Mouse (Mus musculus) testis, postnatal 10 days (tissue): ENCODE results near the gene Dhcr24.

Source experiments
- DNase-seq: peaks from one replicate; pipeline ENCODE4 v3.0.0; 2021; ENCODE audit warnings: low spot score

Dhcr24 gene

GRCm38 (mm10) chr4:106560213-106560845 is 509 bp upstream of the Dhcr24 start:
- no peak for DNase-seq

DNA sequence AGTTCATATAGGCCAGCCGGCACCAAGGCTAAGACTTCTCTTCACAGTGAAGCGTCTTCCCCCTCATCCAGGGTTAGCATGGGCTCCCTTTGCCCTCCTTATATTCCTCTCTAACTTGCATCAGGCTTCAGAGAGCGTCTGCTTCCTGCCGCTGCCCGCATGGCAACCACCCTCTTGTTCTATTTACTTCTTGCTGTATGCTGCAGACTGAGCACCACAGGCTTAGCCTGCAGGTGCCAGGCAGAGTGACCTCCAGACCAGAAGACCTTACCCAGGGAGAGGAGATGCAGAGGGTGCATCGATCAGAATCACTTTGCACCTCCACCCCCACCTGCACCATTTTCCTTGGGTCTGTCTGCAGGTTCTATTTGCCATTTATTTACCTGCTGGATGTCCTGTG is 1.2 kb downstream of the Dhcr24 start:
- no peak for DNase-seq

- DNase-seq, result no peak
Measured at GRCm38 (mm10) chr4:106562837-106563790, 2.3 kb downstream of the Dhcr24 start.

GRCm38 (mm10) chr4:106564161-106564560 is 3.3 kb downstream of the Dhcr24 start:
- no peak for DNase-seq

GRCm38 (mm10) chr4:106569680-106570079 is 8.8 kb downstream of the Dhcr24 start:
- DNase-seq, result no peak

- DNase-seq, result no peak
Measured at GRCm38 (mm10) chr4:106571081-106571724, 10.4 kb downstream of the Dhcr24 start.

DNA sequence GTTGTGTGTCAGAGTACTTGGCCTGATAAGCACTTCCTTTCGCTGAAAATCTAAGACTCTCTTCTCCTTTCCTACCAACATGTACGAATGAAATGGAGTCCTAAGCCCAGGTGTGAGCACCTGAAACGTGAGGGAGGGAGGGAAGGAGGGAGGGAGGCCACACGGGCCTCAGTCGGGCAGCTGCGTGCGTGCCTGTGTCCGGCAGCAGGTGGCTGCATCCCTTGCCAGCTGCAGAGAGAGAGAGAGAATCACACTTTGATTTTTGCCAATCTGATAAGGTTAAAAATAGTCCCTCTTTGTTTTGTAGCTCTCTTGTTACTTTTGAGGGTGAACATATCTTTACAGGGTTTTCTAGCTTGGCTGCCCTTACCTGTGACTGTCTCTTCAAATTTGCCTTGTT is 14.2 kb downstream of the Dhcr24 start:
- no peak for DNase-seq

DNA sequence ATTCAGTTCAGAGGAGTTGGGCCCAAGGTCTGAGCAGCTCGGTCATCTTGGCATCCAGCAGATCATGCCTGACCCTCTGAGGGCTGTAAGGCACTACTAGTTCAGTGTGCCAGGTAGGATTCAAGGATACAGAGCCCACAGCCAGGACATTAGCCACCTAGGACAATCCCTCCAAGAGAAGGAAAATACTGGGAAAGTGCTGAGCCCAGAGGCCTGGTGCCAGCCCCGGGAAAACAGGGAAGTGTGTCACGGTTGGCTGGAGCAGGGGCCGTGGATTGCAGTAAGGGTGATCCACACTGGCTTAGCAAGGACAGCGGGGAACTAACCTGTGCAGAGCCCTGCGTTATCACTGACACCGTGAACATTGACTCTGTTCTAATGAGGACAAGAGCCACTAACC is 16.7 kb downstream of the Dhcr24 start:
- no peak for DNase-seq

GRCm38 (mm10) chr4:106581176-106581864 is 20.5 kb downstream of the Dhcr24 start:
- no peak for DNase-seq

GRCm38 (mm10) chr4:106581865-106582204 is 21.0 kb downstream of the Dhcr24 start:
- no peak for DNase-seq

- no peak for DNase-seq
Measured at GRCm38 (mm10) chr4:106582428-106583153, 21.8 kb downstream of the Dhcr24 start.

- DNase-seq, result no peak
Measured at GRCm38 (mm10) chr4:106584665-106585064, 23.8 kb downstream of the Dhcr24 start.

DNA sequence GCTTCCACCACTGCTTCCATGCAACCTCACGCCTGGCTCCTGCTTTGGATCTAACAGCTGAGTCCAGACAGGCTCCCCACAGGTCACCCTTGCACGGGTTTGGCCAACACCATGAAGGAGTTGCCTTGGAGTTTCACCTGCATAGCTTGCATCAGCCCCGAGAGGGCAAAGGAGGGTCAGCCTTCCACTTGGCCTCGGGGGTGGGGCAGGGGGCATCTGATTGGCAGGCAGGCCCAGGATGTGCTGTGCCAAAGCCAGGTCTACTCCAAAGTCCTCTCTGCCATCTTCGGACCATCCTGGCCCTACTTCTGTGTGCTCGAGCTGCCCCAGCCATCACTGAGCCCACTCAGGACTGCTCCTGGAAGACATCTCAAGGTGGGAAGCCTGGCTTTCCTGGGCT is 26.2 kb downstream of the Dhcr24 start:
- no peak for DNase-seq

GRCm38 (mm10) chr4:106590142-106590541 is 29.3 kb downstream of the Dhcr24 start:
- DNase-seq, result no peak

- DNase-seq, result no peak
Measured at GRCm38 (mm10) chr4:106590871-106591270, 30.0 kb downstream of the Dhcr24 start.

DNA sequence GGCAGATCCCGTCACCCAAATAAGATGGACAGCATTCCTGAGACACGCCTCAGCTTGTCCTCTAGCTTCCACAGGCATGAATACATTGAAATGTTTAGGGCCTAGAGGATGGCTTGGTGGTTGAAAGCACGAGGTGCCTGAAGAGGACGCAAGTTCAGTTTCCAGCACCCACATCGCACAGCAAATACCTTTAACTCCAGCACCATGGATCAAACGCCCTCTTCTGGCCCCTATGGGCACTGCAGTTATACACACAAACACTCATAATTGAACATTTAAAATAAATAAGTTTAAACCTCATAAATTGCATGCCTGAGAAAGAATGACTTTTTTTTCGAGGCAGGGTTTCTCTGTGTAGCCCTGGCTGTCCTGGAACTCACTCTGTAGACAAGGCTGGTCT is 32.8 kb downstream of the Dhcr24 start:
- no peak for DNase-seq

DNA sequence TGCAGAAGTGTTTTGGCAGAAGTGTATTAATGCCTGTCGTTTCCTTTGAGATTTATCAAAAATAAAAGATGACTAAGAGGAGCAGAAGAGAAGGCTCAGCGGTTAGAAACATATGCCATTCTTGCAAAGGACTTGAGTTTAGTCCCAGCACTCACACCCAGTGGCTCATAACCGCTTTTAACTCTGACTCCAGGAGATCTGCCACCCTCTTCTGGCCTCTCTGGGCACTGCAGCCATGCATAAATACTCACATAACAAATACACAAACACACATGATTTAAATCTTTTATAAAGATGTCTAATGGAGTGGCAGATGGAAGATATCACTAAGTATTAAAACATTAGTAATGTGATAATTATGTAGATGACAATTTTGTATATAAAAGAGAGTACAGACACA is 35.4 kb downstream of the Dhcr24 start:
- no peak for DNase-seq

DNA sequence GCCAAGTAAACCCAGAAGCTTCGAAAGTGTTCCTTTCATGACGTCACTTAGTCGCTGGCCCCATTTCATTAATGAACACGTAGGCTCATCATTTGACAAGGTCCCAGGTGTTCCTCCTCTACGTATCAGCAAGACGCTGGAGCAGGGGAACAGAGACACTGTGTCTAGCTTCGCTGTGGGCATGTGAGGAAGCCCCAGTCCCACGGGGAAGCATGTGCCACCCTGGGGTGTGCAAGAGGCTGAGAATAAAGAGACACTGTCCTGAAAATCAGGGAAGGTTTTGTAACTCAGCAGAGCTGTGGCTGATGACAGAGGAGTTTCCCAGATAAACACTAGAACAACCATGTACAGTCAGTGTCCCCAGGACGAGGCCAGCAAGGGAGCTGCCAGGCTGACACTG is 36.2 kb downstream of the Dhcr24 start:
- DNase-seq, result no peak

DNA sequence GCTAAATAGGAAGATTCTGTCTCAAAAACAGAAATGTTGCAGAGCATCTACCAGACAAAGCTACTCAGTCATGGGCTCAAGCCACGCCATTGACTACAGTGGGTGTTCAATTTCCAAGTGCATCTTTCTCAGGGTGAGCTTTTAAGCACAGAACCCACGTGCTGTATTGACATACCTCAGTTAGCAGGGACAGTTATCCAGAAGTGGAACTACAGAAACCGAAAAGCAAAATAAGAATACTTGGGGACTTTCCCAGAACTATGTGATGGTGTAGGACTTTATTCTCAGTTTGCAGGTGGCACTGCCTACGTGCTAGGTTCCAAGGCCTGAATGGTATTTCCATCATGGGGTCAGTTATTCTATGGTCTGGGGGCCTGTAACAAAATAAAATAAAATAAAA is 36.9 kb downstream of the Dhcr24 start:
- no peak for DNase-seq

- no peak for DNase-seq
Measured at GRCm38 (mm10) chr4:106599415-106599814, 38.6 kb downstream of the Dhcr24 start.

GRCm38 (mm10) chr4:106600770-106601169 is 39.9 kb downstream of the Dhcr24 start:
- DNase-seq, result no peak
